In the genomic region with DNA sequence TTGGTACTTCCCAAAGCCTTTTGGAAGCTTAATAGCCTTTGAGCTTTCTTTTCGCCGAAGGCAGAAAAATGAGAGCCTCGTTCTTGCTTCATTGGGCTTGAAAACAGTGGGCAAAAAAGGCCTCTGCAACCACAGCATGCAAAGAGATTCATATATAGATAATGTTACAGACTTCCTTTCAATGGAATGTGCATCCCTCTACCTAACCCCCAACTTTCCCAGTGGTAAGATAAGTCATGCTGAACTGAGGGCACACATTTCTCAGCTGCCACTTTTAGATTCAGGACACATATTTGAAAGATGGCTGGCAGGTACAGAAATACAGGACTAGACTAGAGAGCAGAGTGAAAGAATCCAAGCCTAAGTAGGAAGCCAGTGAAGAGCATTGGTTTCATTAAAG, we compare ENCODE assay signal across 18 mouse cellular contexts.
"Had no signal": no experiment of that assay in that cellular context is flagged by ENCODE, and none has a peak within 500 bp of the region (broad histone marks: within the 10 kb centered on the region; RNA-seq: fewer than 3 reads in every experiment).

No protein-coding gene starts in this region.

- H3K4me1 ChIP-seq: midbrain, embryonic 10.5 days; midbrain, embryonic 12.5 days; neural tube, embryonic 13.5 days; neural tube, embryonic 15.5 days had no signal

- ATAC-seq: midbrain, embryonic 16.5 days had no signal

- H3K9ac ChIP-seq: lung, embryonic 14.5 days; midbrain, embryonic 12.5 days; neural tube, embryonic 13.5 days; neural tube, embryonic 15.5 days had no signal

- H3K9me3 ChIP-seq: midbrain, embryonic 10.5 days; midbrain, embryonic 12.5 days; neural tube, embryonic 13.5 days; neural tube, embryonic 15.5 days had no signal

- H3K27ac ChIP-seq: midbrain, embryonic 10.5 days; midbrain, embryonic 12.5 days; neural tube, embryonic 13.5 days; neural tube, embryonic 15.5 days had no signal

- H3K27me3 ChIP-seq: midbrain, embryonic 12.5 days; neural tube, embryonic 13.5 days; neural tube, embryonic 15.5 days had no signal

- H3K4me3 ChIP-seq: midbrain, embryonic 10.5 days; midbrain, embryonic 12.5 days; myocyte; neural tube, embryonic 13.5 days; neural tube, embryonic 15.5 days had no signal

- H3K36me3 ChIP-seq: midbrain, embryonic 10.5 days; midbrain, embryonic 12.5 days; neural tube, embryonic 13.5 days; neural tube, embryonic 15.5 days had no signal

- H3K4me2 ChIP-seq: lung, embryonic 14.5 days; midbrain, embryonic 12.5 days; neural tube, embryonic 13.5 days; neural tube, embryonic 15.5 days had no signal

- DNase-seq: lung, adult 18-20 months; lung, embryonic 14.5 days; lung, postnatal 10 days; lung, postnatal 4 days; midbrain, embryonic 14.5 days; right cerebral cortex, adult 18-20 months; right cerebral cortex, postnatal 25 days; right cerebral cortex, postnatal 4 days; spleen, adult 18-20 months; thymus, adult 18-20 months; thymus, postnatal 14 days; thymus, postnatal 36 days had no signal
